17 mouse cellular contexts compared by ENCODE assay signal in the genomic region with DNA sequence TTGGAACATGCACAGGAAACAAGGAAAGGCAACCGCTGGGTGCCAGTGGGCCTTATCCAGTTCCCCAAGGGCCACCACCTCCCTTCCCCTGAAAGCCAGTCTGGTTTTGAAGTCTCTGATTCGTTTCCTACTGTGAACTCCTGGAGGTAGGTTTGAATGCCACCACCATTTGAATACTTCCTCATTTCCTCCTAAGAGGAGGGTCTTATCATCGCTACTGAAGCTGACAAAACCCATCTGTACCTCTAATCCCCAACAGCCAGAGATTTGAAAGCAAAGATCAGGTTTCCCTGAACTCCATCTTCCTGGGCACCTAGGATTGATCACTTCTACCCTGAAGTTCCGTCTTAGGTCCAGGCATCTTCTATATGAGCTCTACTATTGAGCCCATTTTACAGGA. TPM values are rescaled to one million over a fixed set of nuclear protein-coding genes. Genes with fewer than 3 reads are reported as not detected.
DNase-seq lines count a peak whose midpoint lies in the region; ATAC-seq and TF ChIP-seq lines count a peak whose summit lies in the region.
"Had no signal": no experiment of that assay in that cellular context is flagged by ENCODE, and none has a peak within 500 bp of the region (broad histone marks: within the 10 kb centered on the region; RNA-seq: fewer than 3 reads in every experiment).

No protein-coding gene starts in this region.

- no peak overlapping the region for H3K4me2 ChIP-seq in forebrain, embryonic 11.5 days (ENCODE audit: low read depth, low read length, severe bottlenecking)
- no peak overlapping the region for H3K4me2 ChIP-seq in midbrain, embryonic 13.5 days (replicated peaks)

- DNase-seq in forebrain, embryonic 11.5 days (ENCODE audit: low spot score) = peak; percentile 7
- DNase-seq in forebrain, embryonic 10.5 days (ENCODE audit: extremely low spot score, low spot score) = no peak
- DNase-seq in MEL (ENCODE audit: low read depth, low spot score) = peak; percentile 67
- DNase-seq in Muller cell, postnatal 12 days (ENCODE audit: inconsistent ontology term) = no peak
- DNase-seq: adrenal gland, adult 8-10 months had no signal

- ATAC-seq in forebrain, embryonic 11.5 days (replicated peaks; ENCODE audit: low FRiP score) = no peak
- 0 out of 2 replicates have a peak, but pooled peaks have one; percentile 25 for ATAC-seq in common myeloid progenitor, adult 5-6 weeks (replicated peaks; ENCODE audit: low read depth, poor library complexity, severe bottlenecking)
- ATAC-seq in midbrain, embryonic 13.5 days = no peak
- ATAC-seq: activated CD4-positive, CD25-positive, alpha-beta regulatory T cell, adult 4 months; CD4-positive, CD25-positive, alpha-beta regulatory T cell, adult 4 months; Patski had no signal

- TF ChIP-seq RAD21 in MEL (IDR thresholded peaks at IDR 0.05; ENCODE audit: low read depth, low read length) = no peak

- TF ChIP-seq EP300 in MEL (IDR thresholded peaks at IDR 0.05; ENCODE audit: low read depth in 1 of 2, low read length in 2 of 2) = no peak; a peak in 1 of 4 replicates

- H3K9me3 ChIP-seq in forebrain, embryonic 11.5 days (ENCODE audit: control insufficient read depth, low read length) = no peaks in the 10 kb centered on the region
- no peaks in the 10 kb centered on the region for H3K9me3 ChIP-seq in forebrain, embryonic 10.5 days
- H3K9me3 ChIP-seq in E14TG2a.4 (ENCODE audit: low read length) = no peaks in the 10 kb centered on the region
- no peaks in the 10 kb centered on the region for H3K9me3 ChIP-seq in MEL (replicated peaks; ENCODE audit: insufficient read depth, low read length)
- no peaks in the 10 kb centered on the region for H3K9me3 ChIP-seq in midbrain, embryonic 13.5 days
- H3K9me3 ChIP-seq: embryonic facial prominence, embryonic 13.5 days; embryonic facial prominence, embryonic 15.5 days; forebrain, embryonic 12.5 days had no signal

- TF ChIP-seq CTCF in E14TG2a.4 (conservative IDR thresholded peaks at IDR 0.05; ENCODE audit: low read length) (no peak), MEL (IDR thresholded peaks at IDR 0.05 in 2 of 3, conservative IDR thresholded peaks at IDR 0.05 in 1 of 3; ENCODE audit: control insufficient read depth in 1 of 3, insufficient read depth in 1 of 3, low read depth in 2 of 3, low read length in 3 of 3, poor library complexity in 1 of 3, severe bottlenecking in 1 of 3) (no peak)

- H3K27me3 ChIP-seq in forebrain, embryonic 11.5 days (ENCODE audit: control insufficient read depth, insufficient read depth, low read length) = peaks cover 6% of the 10 kb centered on the region; the same call in 1 of the 2 replicates
- peaks cover 68% of the 10 kb centered on the region for H3K27me3 ChIP-seq in forebrain, embryonic 10.5 days (ENCODE audit: poor library complexity, severe bottlenecking)
- H3K27me3 ChIP-seq in E14TG2a.4 (ENCODE audit: insufficient read depth, low read length) = peaks cover 5% of the 10 kb centered on the region
- peaks cover 2 to 6% of the 10 kb centered on the region in 2 experiments; a peak in 3 of 4 replicates for H3K27me3 ChIP-seq in MEL (ENCODE audit: control insufficient read depth in 1 of 2, insufficient read depth in 2 of 2, low read length in 2 of 2)
- peaks cover 27% of the 10 kb centered on the region; the same call in 1 of the 2 replicates for H3K27me3 ChIP-seq in midbrain, embryonic 13.5 days
- H3K27me3 ChIP-seq: CH12.LX, Patski had no signal

- TF ChIP-seq POLR2A in MEL (IDR thresholded peaks at IDR 0.05; ENCODE audit: control insufficient read depth in 1 of 2, insufficient read depth in 1 of 2, low read depth in 1 of 2, low read length in 2 of 2, poor library complexity in 1 of 2) = no peak

- no peaks in the 10 kb centered on the region for H3K36me3 ChIP-seq in forebrain, embryonic 11.5 days (ENCODE audit: control insufficient read depth, insufficient read depth, low read length)
- H3K36me3 ChIP-seq in forebrain, embryonic 10.5 days (replicated peaks) = no peaks in the 10 kb centered on the region
- H3K36me3 ChIP-seq in E14TG2a.4 (ENCODE audit: insufficient read depth, low read length) = peaks cover 28% of the 10 kb centered on the region
- no peaks in the 10 kb centered on the region for H3K36me3 ChIP-seq in MEL (ENCODE audit: control insufficient read depth in 1 of 2, insufficient read depth in 2 of 2, low read length in 2 of 2)
- H3K36me3 ChIP-seq in midbrain, embryonic 13.5 days = no peaks in the 10 kb centered on the region
- H3K36me3 ChIP-seq: embryonic facial prominence, embryonic 13.5 days; embryonic facial prominence, embryonic 15.5 days; forebrain, embryonic 12.5 days; G1E had no signal

- no peak overlapping the region for H3K4me3 ChIP-seq in forebrain, embryonic 11.5 days (ENCODE audit: low read depth, low read length)
- no peak overlapping the region for H3K4me3 ChIP-seq in forebrain, embryonic 10.5 days
- H3K4me3 ChIP-seq in E14TG2a.4 (replicated peaks; ENCODE audit: low read length) (peak overlapping the region; percentile 62), MEL (ENCODE audit: control insufficient read depth in 1 of 2, insufficient read depth in 1 of 2, low read depth in 2 of 2, low read length in 2 of 2) (no peak overlapping the region)
- H3K4me3 ChIP-seq in midbrain, embryonic 13.5 days (replicated peaks) = no peak overlapping the region
- H3K4me3 ChIP-seq: erythroblast, embryonic 14.5 days had no signal

- WGBS in forebrain, embryonic 11.5 days = 67% methylated on average over 4 of the region's 4 CpGs
- 64% methylated on average over 4 of the region's 4 CpGs for WGBS in forebrain, embryonic 10.5 days
- 66% methylated on average over 4 of the region's 4 CpGs for WGBS in midbrain, embryonic 13.5 days

- no peak overlapping the region for H3K27ac ChIP-seq in forebrain, embryonic 11.5 days (ENCODE audit: low read depth, low read length)
- no peak overlapping the region for H3K27ac ChIP-seq in forebrain, embryonic 10.5 days
- H3K27ac ChIP-seq in MEL (ENCODE audit: control insufficient read depth, low read depth, low read length) = no peak overlapping the region
- no peak overlapping the region for H3K27ac ChIP-seq in midbrain, embryonic 13.5 days
- H3K27ac ChIP-seq: embryonic facial prominence, embryonic 13.5 days; embryonic facial prominence, embryonic 15.5 days; forebrain, embryonic 12.5 days had no signal

- no peaks in the 10 kb centered on the region for H3K79me2 ChIP-seq in MEL (ENCODE audit: control insufficient read depth, insufficient read depth, low read length, poor library complexity)

- H3K4me1 ChIP-seq in forebrain, embryonic 11.5 days (replicated peaks; ENCODE audit: control insufficient read depth, insufficient read depth, low read length) = peaks cover 17% of the 10 kb centered on the region
- H3K4me1 ChIP-seq in forebrain, embryonic 10.5 days = peaks cover 71% of the 10 kb centered on the region
- H3K4me1 ChIP-seq in E14TG2a.4 (replicated peaks; ENCODE audit: low read depth, low read length) = peaks cover 92% of the 10 kb centered on the region
- H3K4me1 ChIP-seq in MEL (ENCODE audit: control insufficient read depth in 1 of 2, insufficient read depth in 2 of 2, low read length in 2 of 2) = peaks cover 0 to 3% of the 10 kb centered on the region in 2 experiments; a peak in 1 of 4 replicates
- peaks cover 26% of the 10 kb centered on the region for H3K4me1 ChIP-seq in midbrain, embryonic 13.5 days (replicated peaks)

- H3K9ac ChIP-seq in forebrain, embryonic 11.5 days (ENCODE audit: low read length) = no peak overlapping the region
- H3K9ac ChIP-seq in MEL (ENCODE audit: control insufficient read depth, low read depth, low read length, poor library complexity, severe bottlenecking) = no peak overlapping the region
- no peak overlapping the region for H3K9ac ChIP-seq in midbrain, embryonic 13.5 days (replicated peaks)
- H3K9ac ChIP-seq: embryonic facial prominence, embryonic 15.5 days; forebrain, embryonic 12.5 days had no signal

TF ChIP-seq in MEL, 35 proteins besides CTCF, POLR2A, EP300 and RAD21:
- TF ChIP-seq E2F4 (IDR thresholded peaks at IDR 0.05; ENCODE audit: borderline replicate concordance, low read depth, low read length) = no peak
- no peak for TF ChIP-seq MXI1 (IDR thresholded peaks at IDR 0.05; ENCODE audit: low read depth, low read length)
- TF ChIP-seq POLR2AphosphoS2 (IDR thresholded peaks at IDR 0.05; ENCODE audit: low read length) = no peak
- TF ChIP-seq SIN3A (IDR thresholded peaks at IDR 0.05; ENCODE audit: low read length) = no peak
- no peak for TF ChIP-seq ZNF384 (IDR thresholded peaks at IDR 0.05; ENCODE audit: low read depth, low read length)
- TF ChIP-seq USF1 (IDR thresholded peaks at IDR 0.05; ENCODE audit: low read depth, low read length) = 0 out of 2 replicates have a peak, but pooled peaks have one; percentile 27
- no peak for TF ChIP-seq MAX (IDR thresholded peaks at IDR 0.05; ENCODE audit: low read length)
- peak; percentile 42 for TF ChIP-seq GATA1 (IDR thresholded peaks at IDR 0.05; ENCODE audit: low read depth, low read length)
- no peak for TF ChIP-seq MYB (IDR thresholded peaks at IDR 0.05; ENCODE audit: low read depth, low read length)
- TF ChIP-seq NELFE (IDR thresholded peaks at IDR 0.05; ENCODE audit: low read depth, low read length) = no peak
- TF ChIP-seq RCOR1 (IDR thresholded peaks at IDR 0.05; ENCODE audit: low read depth, low read length) = peak; percentile 69
TF ChIP-seq in MEL: peak in this region for 3.

RNA-seq across cellular contexts. Expression of a gene that starts 0.9 kb away (rescaled TPM):
- 16.1 and 18.1 TPM in 2 replicates for polyA plus RNA-seq in forebrain, embryonic 11.5 days (2014; fragmentation: Nextera tagmentation; extraction: Ambion mirVana)
- polyA plus RNA-seq in forebrain, embryonic 10.5 days (2016; fragmentation: Nextera tagmentation; extraction: Ambion mirVana) = 20.3 and 20.7 TPM in 2 replicates
- total RNA-seq in MEL (2012; rRNA removed) = not detected in 2 replicates
- not detected for polyA plus RNA-seq in MEL (2012; ENCODE audit: insufficient read depth in 1 of 2, insufficient read length in 2 of 2, low read depth in 1 of 2, low replicate concordance in 2 of 2, missing spikeins in 1 of 2)
- total RNA-seq in common myeloid progenitor, adult 5-6 weeks (2017) = not detected in 2 replicates
- 8.0 and 9.3 TPM in 2 replicates for polyA plus RNA-seq in midbrain, embryonic 13.5 days (2015; fragmentation: Nextera tagmentation; extraction: Ambion mirVana)
- total RNA-seq: G1E had no signal
- polyA plus RNA-seq: G1E had no signal

Comparison
In these comparisons a context has a peak if more than half of its experiments do, and no peak if none do; other contexts are left out.
1. DNase-seq: peak in forebrain, embryonic 11.5 days (single experiment) and MEL (single experiment); none in forebrain, embryonic 10.5 days (single experiment) and Muller cell, postnatal 12 days (single experiment).